8 mouse cellular contexts compared by ENCODE assay signal in the genomic region with DNA sequence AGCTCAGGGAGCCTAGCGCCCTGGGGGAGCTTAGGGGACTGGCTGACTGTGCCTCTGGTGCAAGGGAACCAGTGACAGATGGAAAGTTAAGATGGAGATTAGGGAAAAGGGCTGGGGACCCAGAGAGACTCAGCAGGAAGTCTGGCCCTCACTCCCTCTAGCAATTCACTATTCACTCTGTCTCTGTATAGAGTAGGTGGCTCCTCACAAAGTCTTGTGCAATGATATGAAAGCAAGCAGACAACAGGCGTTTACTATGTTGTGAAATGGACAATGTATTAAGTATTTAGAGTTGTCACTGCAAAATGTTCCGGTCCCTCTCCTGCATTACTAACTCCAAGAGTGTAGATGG. TPM values are rescaled to one million over a fixed set of nuclear protein-coding genes. Genes with fewer than 3 reads are reported as not detected.
DNase-seq lines count a peak whose midpoint lies in the region; ATAC-seq and TF ChIP-seq lines count a peak whose summit lies in the region.

No protein-coding gene starts in this region.

- WGBS in lung, postnatal 0 days = 28% methylated on average over 3 of the region's 3 CpGs
- WGBS in forebrain, embryonic 15.5 days = 33% methylated on average over 3 of the region's 3 CpGs
- WGBS in limb, embryonic 15.5 days = 43% methylated on average over 3 of the region's 3 CpGs
- 47% methylated on average over 3 of the region's 3 CpGs for WGBS in small intestine, adult 2 months

- peak; percentile 23; the same call in 1 of the 2 replicates for TF ChIP-seq EP300 in lung, postnatal 0 days (IDR thresholded peaks at IDR 0.05)

- no peaks in the 10 kb centered on the region for H3K36me3 ChIP-seq in lung, postnatal 0 days (ENCODE audit: insufficient read depth, low read length)
- no peaks in the 10 kb centered on the region for H3K36me3 ChIP-seq in forebrain, embryonic 15.5 days
- H3K36me3 ChIP-seq in limb, embryonic 15.5 days = no peaks in the 10 kb centered on the region
- peaks cover 2% of the 10 kb centered on the region; the same call in 1 of the 2 replicates for H3K36me3 ChIP-seq in small intestine, adult 2 months (ENCODE audit: control insufficient read depth, insufficient read depth, low read length)

- no peaks in the 10 kb centered on the region for H3K27me3 ChIP-seq in lung, postnatal 0 days (replicated peaks; ENCODE audit: insufficient read depth, low read length)
- H3K27me3 ChIP-seq in forebrain, embryonic 15.5 days = no peaks in the 10 kb centered on the region
- H3K27me3 ChIP-seq in limb, embryonic 15.5 days = no peaks in the 10 kb centered on the region
- H3K27me3 ChIP-seq in small intestine, adult 2 months (ENCODE audit: control insufficient read depth, insufficient read depth, low read length) = no peaks in the 10 kb centered on the region

- TF ChIP-seq CTCF in lung, postnatal 0 days (IDR thresholded peaks at IDR 0.05) = no peak
- no peak for TF ChIP-seq CTCF in small intestine, adult 2 months (IDR thresholded peaks at IDR 0.05; ENCODE audit: extremely low read depth, insufficient read length, insufficient replicate concordance, low read depth, low read length)

- peaks cover 8% of the 10 kb centered on the region; the same call in 1 of the 2 replicates for H3K4me1 ChIP-seq in lung, postnatal 0 days (ENCODE audit: insufficient read depth, low read depth, low read length)
- peaks cover 12% of the 10 kb centered on the region for H3K4me1 ChIP-seq in forebrain, embryonic 15.5 days
- peaks cover 4% of the 10 kb centered on the region; the same call in 1 of the 2 replicates for H3K4me1 ChIP-seq in limb, embryonic 15.5 days
- H3K4me1 ChIP-seq in small intestine, adult 2 months (ENCODE audit: control insufficient read depth, insufficient read depth, insufficient read length, low read length) = peaks cover 13% of the 10 kb centered on the region

- no peak for DNase-seq in lung, postnatal 0 days (ENCODE audit: low spot score)
- no peak for DNase-seq in lung, postnatal 10 days
- DNase-seq in layer of hippocampus, adult 9-10 months (ENCODE audit: low spot score) = no peak
- DNase-seq in right cerebral cortex, postnatal 36 days (ENCODE audit: low spot score in 2 of 2) = no peak

- peak overlapping the region; percentile 76 for H3K4me2 ChIP-seq in lung, postnatal 0 days (replicated peaks; ENCODE audit: low read depth, low read length)
- H3K4me2 ChIP-seq in forebrain, embryonic 15.5 days (replicated peaks) = peak overlapping the region; percentile 80
- peak overlapping the region; percentile 73 for H3K4me2 ChIP-seq in limb, embryonic 15.5 days

- peak; percentile 20 for ATAC-seq in lung, postnatal 0 days
- no peak; the same call in 1 of the 2 replicates for ATAC-seq in forebrain, embryonic 15.5 days (replicated peaks)
- peak; percentile 36 for ATAC-seq in limb, embryonic 15.5 days (ENCODE audit: insufficient number of reproducible peaks, low FRiP score, low TSS enrichment, low read depth)
- no peak for ATAC-seq in CD4-positive, CD25-positive, alpha-beta regulatory T cell, adult 4 months

- H3K4me3 ChIP-seq in lung, postnatal 0 days (ENCODE audit: low read depth, low read length) = peak overlapping the region; percentile 56
- H3K4me3 ChIP-seq in forebrain, embryonic 15.5 days = peak overlapping the region; percentile 44
- peak overlapping the region; percentile 47 for H3K4me3 ChIP-seq in limb, embryonic 15.5 days
- H3K4me3 ChIP-seq in small intestine, adult 2 months (ENCODE audit: low read depth, low read length) = peak overlapping the region; percentile 90

- no peak overlapping the region for H3K9ac ChIP-seq in lung, postnatal 0 days (replicated peaks; ENCODE audit: low read depth)
- H3K9ac ChIP-seq in forebrain, embryonic 15.5 days (replicated peaks) = peak overlapping the region; percentile 69
- peak overlapping the region; percentile 26; the same call in 1 of the 2 replicates for H3K9ac ChIP-seq in limb, embryonic 15.5 days

- no peak for TF ChIP-seq POLR2A in small intestine, adult 2 months (IDR thresholded peaks at IDR 0.05; ENCODE audit: low read depth, low read length)

- no peaks in the 10 kb centered on the region for H3K9me3 ChIP-seq in lung, postnatal 0 days (ENCODE audit: low read length)
- no peaks in the 10 kb centered on the region for H3K9me3 ChIP-seq in forebrain, embryonic 15.5 days
- no peaks in the 10 kb centered on the region for H3K9me3 ChIP-seq in limb, embryonic 15.5 days

- H3K27ac ChIP-seq in lung, postnatal 0 days (ENCODE audit: low read length) = no peak overlapping the region
- H3K27ac ChIP-seq in forebrain, embryonic 15.5 days (replicated peaks) = peak overlapping the region; percentile 69
- H3K27ac ChIP-seq in limb, embryonic 15.5 days = peak overlapping the region; percentile 38; the same call in 1 of the 2 replicates
- no peak overlapping the region for H3K27ac ChIP-seq in small intestine, adult 2 months (ENCODE audit: insufficient read depth, low read depth, low read length)

RNA-seq across cellular contexts. Expression of gene Gprin3, which starts 0.4 kb away (rescaled TPM):
- polyA plus RNA-seq in lung, postnatal 0 days (2015; fragmentation: Nextera tagmentation; extraction: Ambion mirVana) = 10.8 and 11.2 TPM in 2 replicates
- polyA plus RNA-seq in forebrain, embryonic 15.5 days (2015; fragmentation: Nextera tagmentation; extraction: Ambion mirVana) = 2.7 TPM in 2 replicates
- polyA plus RNA-seq in limb, embryonic 15.5 days (2015; fragmentation: Nextera tagmentation; extraction: Ambion mirVana) = 1.2 and 1.3 TPM in 2 replicates
- polyA plus RNA-seq in small intestine, adult 2 months (2012; rRNA removed) = 1.1 and 3.0 TPM in 2 replicates
- 10 to 100 TPM; 14.3 to 22.5 TPM for polyA plus RNA-seq in CD4-positive, CD25-positive, alpha-beta regulatory T cell, adult 4 months (2017; shearing (Covaris generic))

Comparison
In these comparisons a context has a peak if more than half of its experiments do, and no peak if none do; other contexts are left out.
1. ATAC-seq: peak in lung, postnatal 0 days (single experiment) and limb, embryonic 15.5 days (single experiment); none in forebrain, embryonic 15.5 days (single experiment) and CD4-positive, CD25-positive, alpha-beta regulatory T cell, adult 4 months (single experiment).
2. H3K27ac ChIP-seq: peak in forebrain, embryonic 15.5 days (single experiment) and limb, embryonic 15.5 days (single experiment); none in lung, postnatal 0 days (single experiment) and small intestine, adult 2 months (single experiment).
3. Peak in every context shown above with its lines, with median percentiles within 50 percentile points of each other: H3K4me2 ChIP-seq and H3K4me3 ChIP-seq.